Mouse (Mus musculus) lung, postnatal 4 days (tissue): Measurements from ENCODE around the gene Ptprm.
A peak's percentile ranks its signal among the peaks of the same experiment; 100 is the strongest.

ENCODE experiments used
- DNase-seq, 2 experiments: peaks; one replicate each; pipeline ENCODE4 v3.0.0; 2021

Gene Ptprm

GRCm38 (mm10) chr17:67354451-67355011, at the start of gene Ptprm:
TSS of gene Ptprm (minus strand) at chr17:67354457.
- DNase-seq: peak; percentile 91 to 95

- no peak for DNase-seq
Observed at GRCm38 (mm10) chr17:67396205-67396604, 41.9 kb upstream of the Ptprm start.

GRCm38 (mm10) chr17:67390851-67391250, 36.6 kb upstream of the Ptprm start:
- no peak for DNase-seq

- DNase-seq: no peak
Observed at GRCm38 (mm10) chr17:67388171-67388570, 33.9 kb upstream of the Ptprm start.

- no peak for DNase-seq
Observed at GRCm38 (mm10) chr17:67385286-67385685, 31.0 kb upstream of the Ptprm start.

- no peak for DNase-seq
Observed at GRCm38 (mm10) chr17:67383635-67384034, 29.4 kb upstream of the Ptprm start.

GRCm38 (mm10) chr17:67381618-67382017, 27.4 kb upstream of the Ptprm start:
- DNase-seq: no peak

GRCm38 (mm10) chr17:67367866-67368265, 13.6 kb upstream of the Ptprm start:
- no peak for DNase-seq

- no peak for DNase-seq
Observed at GRCm38 (mm10) chr17:67364491-67364890, 10.2 kb upstream of the Ptprm start.

GRCm38 (mm10) chr17:67363377-67364070, 9.3 kb upstream of the Ptprm start:
- no peak for DNase-seq

- no peak for DNase-seq
Observed at GRCm38 (mm10) chr17:67362131-67362530, 7.9 kb upstream of the Ptprm start.

- DNase-seq: no peak
Observed at GRCm38 (mm10) chr17:67360606-67361005, 6.3 kb upstream of the Ptprm start.

GRCm38 (mm10) chr17:67359578-67359977, 5.3 kb upstream of the Ptprm start:
- DNase-seq: no peak

GRCm38 (mm10) chr17:67358541-67358940, 4.3 kb upstream of the Ptprm start:
- peak; percentile 45 to 70 for DNase-seq

GRCm38 (mm10) chr17:67357191-67357590, 2.9 kb upstream of the Ptprm start:
- no peak for DNase-seq

GRCm38 (mm10) chr17:67355251-67355650, 994 bp upstream of the Ptprm start:
- DNase-seq: no peak

- peak in 1 of 2 experiments; percentile 68 for DNase-seq
Observed at GRCm38 (mm10) chr17:67353796-67354450, 334 bp downstream of the Ptprm start.

GRCm38 (mm10) chr17:67352956-67353795, 1.1 kb downstream of the Ptprm start:
- DNase-seq: peak; percentile 62 to 68

- peak; percentile 37 to 64 for DNase-seq
Observed at GRCm38 (mm10) chr17:67351423-67351822, 2.8 kb downstream of the Ptprm start.

GRCm38 (mm10) chr17:67350536-67350935, 3.7 kb downstream of the Ptprm start:
- DNase-seq: no peak

GRCm38 (mm10) chr17:67349594-67349993, 4.7 kb downstream of the Ptprm start:
- no peak for DNase-seq

- DNase-seq: peak; percentile 29 to 45
Observed at GRCm38 (mm10) chr17:67346921-67347320, 7.3 kb downstream of the Ptprm start.

GRCm38 (mm10) chr17:67345157-67345556, 9.1 kb downstream of the Ptprm start:
- DNase-seq: no peak
